Mouse (Mus musculus) brain, embryonic 14.5 days (tissue): ENCODE data around the gene Wnt2b.

ENCODE experiments used
- CTCF ChIP-seq: fragments of 200-500 bp; IDR thresholded peaks from 2 replicates; pipeline ENCODE4 v1.5.1; 2012; ENCODE audit warnings: inconsistent platforms, mild to moderate bottlenecking, moderate library complexity, borderline replicate concordance; ENCODE audit not compliant: insufficient read depth, insufficient read length; ENCODE audit errors: extremely low read depth
- POLR2A ChIP-seq: fragments of 200-500 bp; IDR thresholded peaks from 2 replicates; pipeline ENCODE4 v1.6.1; 2012; ENCODE audit warnings: mild to moderate bottlenecking, inconsistent platforms, borderline replicate concordance; ENCODE audit not compliant: poor library complexity, insufficient read depth, insufficient read length, severe bottlenecking; ENCODE audit errors: extremely low read depth

GRCm38 (mm10) chr3:104906007-104906406, 55.7 kb downstream of the Wnt2b start:
- TF ChIP-seq CTCF (no peak), POLR2A (no peak)
